Mouse (Mus musculus): ENCODE measurements around the gene Chd5.

DNA sequence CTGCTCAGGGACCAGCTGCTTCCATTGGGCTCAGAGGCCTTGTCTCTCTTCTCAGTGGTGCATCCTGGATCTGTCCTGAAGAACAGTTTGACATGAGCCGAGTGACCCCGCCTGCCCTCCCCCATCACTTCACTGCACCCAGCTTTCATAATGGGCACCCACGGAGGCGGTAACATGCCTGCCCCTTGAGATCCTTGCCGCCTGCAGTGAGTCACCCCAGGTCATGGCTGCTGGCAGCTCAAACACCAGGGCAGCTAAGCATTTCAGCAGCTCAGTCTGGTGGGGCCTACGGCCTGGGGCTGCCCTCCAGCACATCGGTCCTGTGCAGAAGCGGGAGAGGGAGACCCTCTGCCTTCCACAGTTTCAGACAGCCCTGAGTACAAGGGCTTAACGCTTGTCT lies 30.9 kb upstream of the Chd5 start:
- TF ChIP-seq EP300 (IDR thresholded peaks at IDR 0.05; ENCODE audit: low read depth) = no peak
- no peak for TF ChIP-seq CTCF (IDR thresholded peaks at IDR 0.05; ENCODE audit: low read depth)

Measured in liver, postnatal 0 days (tissue).